Mouse (Mus musculus) embryo, embryonic 11.5 days (tissue): Measurements from ENCODE around the gene Anks4b.

Experiments used
- DNase-seq: peaks from one replicate; pipeline ENCODE4 v3.0.0-alpha.2; 2012; ENCODE audit warnings: low read depth, low spot score

Gene Anks4b

DNA sequence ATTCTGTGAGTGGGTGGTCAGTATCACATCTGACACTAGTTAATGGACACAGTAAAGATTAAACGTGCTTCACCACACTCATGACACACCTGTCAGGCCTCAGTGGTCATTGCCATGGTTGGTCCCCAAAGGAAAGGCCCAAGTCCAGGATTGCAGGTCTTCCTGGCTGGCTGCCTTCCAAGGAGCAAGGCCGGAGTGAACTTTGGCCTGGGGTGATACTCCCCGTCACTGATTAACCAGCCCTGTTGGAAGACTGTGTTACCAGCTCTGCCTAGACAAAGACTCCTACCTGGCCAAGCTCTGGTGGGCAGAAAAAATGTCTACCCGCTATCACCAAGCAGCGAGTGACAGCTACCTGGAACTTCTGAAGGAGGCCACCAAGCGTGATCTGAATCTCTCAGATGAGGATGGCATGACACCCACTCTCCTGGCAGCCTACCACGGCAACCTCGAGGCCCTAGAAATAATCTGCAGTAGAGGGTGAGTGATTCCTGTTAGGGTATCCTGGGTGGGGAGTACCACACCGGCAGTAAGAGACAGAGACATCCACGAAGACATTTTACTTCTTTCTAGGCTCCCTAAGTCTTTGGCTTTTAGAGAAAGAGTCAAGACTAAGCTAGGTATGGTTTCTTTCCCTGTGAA, at the start of gene Anks4b:
Gene Anks4b, plus strand, starts transcription at position 256 of the 642 bp plus-strand sequence.
- DNase-seq = no peak

DNA sequence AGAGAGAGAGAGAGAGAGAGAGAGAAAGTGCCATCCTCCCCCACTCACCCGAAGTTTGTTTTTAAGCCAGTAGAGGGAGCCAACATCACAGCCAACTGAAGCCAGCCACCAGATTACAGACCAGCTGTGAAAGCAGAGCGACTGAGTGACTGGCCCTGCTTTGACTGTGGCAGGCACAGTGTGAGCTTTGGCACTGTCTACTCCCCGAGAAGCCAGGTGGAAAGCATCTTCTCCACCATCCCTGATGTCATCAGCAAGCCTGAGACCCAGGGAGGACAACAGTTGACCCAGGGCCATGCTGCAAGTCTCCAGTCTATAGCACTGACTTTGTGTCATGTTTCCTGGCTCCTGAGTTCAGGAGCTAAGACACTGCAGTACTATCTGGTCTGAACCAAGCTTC, 48.8 kb upstream of the Anks4b start:
- peak; percentile 67 for DNase-seq

DNA sequence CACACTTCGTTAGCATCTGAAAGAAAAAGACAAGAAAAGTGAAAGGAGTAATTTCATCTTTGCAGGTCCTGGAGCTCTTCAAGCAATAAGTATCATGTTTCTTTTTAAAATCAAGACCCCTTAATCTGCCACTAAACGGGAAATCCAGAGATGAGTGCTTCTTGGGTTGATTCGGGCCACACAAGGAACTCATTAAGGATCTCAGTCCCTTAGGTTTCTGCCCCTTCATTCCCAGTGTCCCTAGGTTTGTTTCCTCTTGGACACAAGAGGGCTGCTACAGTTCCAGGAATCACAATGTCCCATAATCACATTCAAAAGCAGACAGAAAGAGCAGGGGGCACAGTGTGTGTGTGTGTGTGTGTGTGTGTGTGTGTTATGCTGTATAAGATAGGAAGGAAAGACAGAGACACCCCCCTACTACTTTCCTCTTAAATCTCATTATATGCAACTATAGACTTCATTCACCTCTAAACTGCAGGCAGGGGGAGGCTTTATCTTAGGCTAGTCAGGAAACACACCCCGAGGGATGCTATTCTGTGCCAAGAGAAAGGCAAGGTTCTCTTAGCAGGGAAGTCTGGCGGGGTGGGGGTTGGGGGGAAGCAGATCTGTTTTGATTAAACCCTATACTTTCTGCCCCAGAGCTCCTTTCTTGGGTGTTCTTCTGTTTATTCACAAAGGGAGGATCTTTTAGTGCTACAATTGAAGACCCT, 46.5 kb upstream of the Anks4b start:
- DNase-seq = no peak

DNA sequence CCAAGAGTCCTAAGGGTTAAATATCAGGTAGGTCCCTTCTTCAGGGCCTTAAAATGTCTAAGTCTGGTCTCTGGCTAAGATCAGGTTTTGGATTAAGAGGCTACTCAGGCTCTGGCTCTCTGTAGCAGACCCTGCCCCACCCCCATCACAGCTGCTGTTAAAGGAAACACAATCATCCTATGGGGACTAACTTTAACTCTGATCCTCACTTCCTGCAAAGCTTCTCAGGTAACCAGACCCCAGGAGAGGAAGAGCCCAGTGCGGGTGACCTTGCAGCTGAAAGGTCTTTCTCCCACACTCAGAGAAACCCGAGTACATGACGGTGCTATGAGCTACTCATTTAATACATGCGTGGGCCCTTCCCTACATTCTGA, 46.0 kb upstream of the Anks4b start:
- DNase-seq = no peak

DNA sequence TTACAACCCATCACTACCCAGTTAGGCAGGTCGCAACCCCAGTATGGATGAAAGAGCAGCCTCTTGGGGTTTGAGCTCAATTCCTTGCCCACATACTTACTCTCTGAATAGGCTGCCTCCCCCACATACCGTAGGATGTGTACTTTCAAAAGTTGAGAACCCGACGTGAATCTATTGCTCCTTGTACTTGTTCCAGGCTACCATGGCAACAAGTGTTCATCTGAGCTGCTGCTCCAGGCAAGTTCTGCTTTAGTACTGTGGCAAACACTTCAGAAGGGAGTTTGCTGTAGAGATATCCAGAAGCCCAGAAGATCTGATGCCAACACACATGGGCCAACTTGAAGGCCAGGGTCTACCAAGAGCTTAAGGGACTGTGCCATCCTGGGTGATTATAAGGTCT, 44.7 kb upstream of the Anks4b start:
- DNase-seq = no peak

DNA sequence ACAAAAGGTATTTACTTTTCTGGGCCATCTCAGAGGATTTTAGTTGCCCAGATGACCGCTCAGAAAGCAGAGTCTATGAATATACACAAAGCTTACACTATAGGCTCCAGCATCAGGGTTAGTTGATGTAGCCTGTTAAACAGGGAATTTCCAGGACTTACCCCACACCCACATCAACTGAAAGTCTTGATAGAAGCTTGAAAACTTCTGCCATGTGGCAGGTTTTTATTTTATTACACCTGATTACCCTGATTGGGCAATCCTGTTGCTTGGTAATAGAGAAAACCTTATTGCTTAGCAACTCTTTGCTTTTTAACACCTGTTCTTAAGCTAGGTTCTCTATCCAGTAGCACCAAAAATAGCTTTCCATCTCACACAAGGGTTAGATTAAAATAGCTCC, 30.9 kb upstream of the Anks4b start:
- no peak for DNase-seq

DNA sequence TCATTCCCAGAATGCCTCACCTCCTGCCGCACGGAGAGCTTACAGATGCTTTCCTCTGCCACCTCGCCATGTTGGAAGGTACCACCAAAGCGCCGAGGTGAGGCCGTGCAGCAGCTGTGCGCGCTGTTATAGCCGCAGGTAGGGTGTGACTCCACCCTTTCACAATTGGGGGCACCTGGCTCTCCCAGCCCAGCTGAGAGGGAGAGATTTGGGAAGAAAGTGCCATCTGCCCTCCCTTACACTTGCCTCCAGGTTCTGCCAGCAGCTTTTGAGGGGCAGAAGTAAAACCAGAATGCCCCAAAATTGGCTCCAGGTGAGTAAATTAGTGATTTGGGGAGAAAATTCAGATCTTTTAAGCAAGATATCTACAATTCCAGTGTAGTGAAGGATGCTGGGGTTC, 28.5 kb upstream of the Anks4b start, which contains the start of gene Zp2:
Gene Zp2, minus strand, starts transcription at position 101 of the 400 bp plus-strand sequence.
- no peak for DNase-seq

DNA sequence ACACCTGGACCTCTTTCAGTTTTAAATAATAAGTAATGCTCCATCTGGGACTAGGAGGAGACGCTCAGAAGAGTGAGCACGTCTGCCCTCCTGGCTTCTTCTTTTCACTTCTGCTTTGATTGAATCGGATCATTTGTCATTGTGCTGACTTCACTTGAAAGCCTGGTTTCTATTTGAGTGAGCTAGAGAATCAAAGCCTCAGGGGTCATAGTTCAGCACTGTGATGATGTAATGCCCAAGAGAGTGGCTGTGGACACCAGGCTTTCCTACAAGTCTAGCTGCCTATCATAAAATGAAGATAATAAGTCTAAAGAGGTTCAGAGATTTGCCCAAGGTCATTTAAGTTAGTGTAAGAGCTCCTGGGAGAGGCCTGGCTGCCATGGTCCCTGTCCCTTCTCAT, 23.4 kb upstream of the Anks4b start:
- no peak for DNase-seq

DNA sequence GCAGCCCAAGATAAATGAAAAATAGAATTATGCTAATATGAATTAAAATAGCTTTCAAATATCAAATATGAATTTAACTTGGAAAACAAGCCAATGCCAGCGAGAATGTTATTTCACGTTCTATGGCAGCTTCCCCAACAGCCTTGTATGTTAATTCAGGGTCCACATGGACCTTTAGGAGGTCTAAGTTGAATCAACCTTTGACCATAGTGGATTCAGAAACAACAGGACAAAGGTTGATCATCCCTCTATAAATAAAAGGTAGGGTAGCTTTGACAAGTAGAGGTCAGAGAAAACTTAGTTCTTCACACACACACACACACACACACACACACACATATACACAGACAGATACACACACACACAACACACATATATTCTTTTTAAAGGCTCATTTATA, 22.8 kb upstream of the Anks4b start:
- DNase-seq = no peak

DNA sequence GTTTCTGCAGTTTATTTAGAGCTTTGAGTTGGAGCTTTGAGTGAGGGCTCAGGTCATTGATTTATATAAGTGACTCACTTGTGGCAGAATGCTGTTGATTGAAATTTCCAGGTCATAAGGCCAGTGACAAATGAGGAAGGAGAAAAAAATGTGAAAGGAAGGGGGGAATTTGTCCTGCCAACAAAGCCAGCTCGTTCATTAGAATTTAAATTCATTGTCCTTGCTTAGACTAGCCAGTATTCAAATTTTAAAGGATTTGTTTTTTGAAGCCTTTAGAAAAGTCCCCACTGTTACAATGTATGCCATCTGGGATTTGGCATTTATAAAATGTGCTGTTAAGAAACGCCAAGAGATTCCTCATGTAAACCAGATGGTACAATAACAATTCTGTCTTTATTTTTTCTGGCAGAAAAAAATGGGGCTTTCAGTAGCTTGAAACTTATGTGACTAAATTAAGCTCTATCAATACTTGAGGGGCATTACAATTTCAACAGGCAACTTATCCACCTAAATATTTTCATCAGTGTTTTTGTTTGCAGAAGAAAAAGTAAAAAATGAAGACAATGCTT, 16.7 kb upstream of the Anks4b start:
- DNase-seq = no peak

DNA sequence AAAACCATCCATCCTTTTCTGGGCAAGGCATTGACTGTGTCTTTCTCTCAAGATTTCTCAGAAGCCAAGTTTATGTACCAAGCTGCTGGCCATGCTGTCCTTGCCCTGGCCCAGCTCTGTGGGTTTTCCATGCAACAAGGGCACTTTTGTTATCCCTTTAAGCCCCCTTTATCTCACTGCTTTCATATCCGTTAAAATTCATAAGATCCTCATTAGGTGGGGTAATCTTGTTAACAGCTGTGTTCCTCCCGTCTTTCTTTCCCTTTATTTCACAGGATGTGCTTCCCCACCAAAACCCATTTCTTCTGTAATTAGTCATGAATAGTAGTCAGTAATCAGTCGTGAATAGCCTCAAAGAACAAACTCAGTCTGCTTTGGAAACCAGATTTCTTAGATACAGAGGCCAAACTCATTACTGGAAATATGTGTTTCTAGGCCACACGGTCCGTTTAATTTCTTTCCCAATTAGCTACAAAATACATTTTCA, 16.0 kb upstream of the Anks4b start:
- no peak for DNase-seq

DNA sequence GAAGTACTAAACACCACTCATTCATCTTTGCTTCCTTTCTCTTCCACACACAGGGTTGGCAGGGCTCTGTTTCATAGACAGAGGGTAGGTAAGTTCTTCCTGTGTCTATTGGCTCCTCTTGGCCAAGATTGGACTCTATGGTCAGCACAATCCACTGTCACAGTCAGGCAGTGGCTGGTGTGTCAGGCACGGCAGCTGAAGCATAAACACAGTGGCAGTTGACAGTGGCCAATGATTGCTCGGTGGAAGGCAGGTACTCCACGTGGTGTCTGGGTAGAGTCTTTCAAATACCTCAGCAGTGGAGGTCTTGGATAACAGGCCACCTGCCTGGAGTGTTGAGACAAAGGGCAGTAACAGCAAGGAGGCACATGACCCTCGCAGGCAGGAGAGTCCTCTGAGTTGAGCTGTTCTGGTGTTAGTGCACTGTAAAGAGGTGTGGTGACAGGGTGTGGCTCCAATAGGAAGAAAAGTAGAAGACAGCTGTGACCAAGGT, 15.5 kb upstream of the Anks4b start:
- no peak for DNase-seq

DNA sequence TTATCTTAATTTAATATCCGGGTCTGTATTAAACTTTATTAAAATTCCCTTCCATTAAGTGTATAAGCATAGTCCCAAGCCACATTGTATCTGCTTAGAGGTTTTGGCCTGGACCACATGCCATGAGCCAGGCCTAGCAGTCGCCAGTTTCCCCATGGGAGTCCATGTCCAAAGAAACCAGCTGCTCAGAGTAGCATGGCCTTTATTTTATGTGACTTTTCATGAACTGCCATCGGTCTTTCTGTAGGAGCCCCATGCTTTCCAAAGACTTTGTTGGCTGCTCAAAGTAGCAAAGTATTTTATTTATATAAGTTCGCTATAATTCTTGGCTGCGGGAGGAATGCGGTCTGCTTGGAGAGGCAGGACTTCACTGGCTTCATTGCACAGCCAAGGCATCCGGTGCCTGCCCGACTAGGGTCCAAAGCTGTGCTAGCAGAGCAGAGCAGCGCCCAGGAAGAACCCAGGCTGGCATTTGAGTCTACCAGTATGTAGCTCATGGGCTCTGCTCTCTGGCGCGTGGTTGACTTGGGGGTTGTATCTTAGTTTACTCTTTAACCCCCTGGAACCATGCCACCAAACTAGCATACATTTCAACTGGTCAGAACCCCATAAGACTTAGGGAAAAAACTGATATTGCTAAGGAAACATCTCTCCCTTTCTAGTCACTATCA, 9.9 kb upstream of the Anks4b start:
- DNase-seq = no peak

DNA sequence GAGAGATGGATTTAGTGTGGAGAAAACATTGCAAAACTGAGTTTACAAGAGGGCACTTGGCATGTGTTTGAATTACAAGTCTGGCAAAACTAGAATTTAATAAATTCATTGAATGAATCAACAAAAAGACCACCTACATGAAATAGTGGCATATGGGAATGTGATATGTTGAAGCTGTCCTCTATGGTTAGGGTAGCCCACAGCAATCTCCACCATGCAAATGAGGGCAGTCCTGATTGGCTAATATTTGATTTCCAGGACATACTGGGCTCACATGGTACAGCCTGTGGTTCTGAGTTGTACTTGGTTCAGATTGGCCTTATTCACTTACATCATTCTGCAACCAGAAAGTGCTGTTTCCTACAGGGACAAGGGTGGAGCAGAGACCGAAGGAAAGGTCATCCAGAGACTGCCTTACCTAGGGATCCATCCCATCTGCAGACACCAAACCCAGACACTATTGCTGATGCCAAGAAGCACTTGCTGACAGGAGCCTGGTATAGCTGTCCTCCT, 1.4 kb upstream of the Anks4b start:
- no peak for DNase-seq

DNA sequence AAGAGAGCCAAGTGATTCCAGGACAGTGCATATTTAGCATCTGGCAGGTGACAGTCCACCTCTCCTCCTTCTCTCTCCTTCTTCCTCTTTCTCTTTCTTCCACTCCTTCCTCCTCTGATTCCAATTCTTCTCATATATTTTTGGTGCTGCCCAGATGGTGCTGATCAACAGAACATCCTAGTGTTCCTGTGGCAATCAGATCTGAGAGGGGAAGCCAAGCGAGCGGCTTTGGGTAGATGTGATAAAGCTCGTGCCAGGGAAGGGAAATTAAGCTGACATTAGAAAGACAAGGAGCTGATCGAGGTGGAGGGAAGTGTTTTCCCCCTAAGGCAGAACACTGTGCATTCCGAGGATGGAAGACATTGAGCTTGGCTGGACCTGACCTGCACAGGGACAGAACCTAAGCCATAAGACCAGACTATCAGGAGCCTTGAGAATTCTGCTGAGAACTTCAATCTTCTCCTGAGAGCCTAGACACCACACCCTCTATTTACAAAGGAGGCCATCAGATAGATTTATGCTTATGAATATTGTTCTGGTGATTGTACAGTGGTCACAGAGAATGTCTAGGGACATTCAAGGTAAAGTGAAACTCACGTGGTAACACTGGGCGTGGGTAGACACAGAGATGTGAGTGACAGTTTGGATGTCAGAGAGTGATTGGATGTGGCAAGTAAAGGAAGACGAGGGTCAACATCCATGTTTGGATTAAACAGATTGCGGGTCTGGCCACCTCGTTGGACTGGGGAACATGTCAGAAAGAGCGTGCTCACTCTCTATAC, 1.3 kb downstream of the Anks4b start:
- no peak for DNase-seq

DNA sequence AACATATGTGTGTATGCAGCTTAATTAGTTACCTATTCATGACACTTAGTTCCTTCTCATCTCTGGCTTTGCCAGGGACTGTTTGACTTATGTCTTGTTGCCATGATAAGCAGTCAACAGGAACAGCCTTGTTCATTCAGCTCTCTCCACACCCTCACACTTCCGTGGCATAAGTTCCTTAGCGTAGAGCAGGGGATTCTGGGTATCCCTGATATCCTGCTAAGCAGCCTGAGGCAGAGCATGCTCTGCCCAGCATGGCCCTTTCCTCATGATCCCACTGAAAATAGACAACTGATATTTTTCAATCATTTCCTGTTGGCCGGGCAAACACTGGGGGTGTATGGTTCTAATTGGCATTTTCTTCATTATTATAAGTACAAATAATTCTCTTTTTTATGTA, 4.0 kb downstream of the Anks4b start:
- no peak for DNase-seq

DNA sequence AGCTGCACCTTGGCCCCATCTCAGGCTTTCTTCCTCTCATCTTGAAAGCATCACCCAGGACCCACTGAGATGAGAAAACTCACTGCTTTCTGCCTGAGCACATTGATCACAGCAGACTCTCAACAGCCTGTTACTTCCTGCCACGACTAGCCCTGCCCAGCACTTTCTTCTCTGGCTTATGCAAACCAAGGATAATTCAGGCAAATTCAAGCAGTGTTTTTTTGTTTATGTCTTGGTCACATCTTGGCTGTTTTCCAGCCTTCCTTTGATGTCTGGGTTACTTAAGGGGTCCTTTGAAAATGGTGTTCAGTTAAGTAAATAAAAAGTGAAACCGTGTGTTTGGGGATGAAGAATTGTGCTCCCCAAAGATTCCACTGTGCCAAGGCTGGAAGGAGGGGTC, 5.3 kb downstream of the Anks4b start:
- DNase-seq = no peak

DNA sequence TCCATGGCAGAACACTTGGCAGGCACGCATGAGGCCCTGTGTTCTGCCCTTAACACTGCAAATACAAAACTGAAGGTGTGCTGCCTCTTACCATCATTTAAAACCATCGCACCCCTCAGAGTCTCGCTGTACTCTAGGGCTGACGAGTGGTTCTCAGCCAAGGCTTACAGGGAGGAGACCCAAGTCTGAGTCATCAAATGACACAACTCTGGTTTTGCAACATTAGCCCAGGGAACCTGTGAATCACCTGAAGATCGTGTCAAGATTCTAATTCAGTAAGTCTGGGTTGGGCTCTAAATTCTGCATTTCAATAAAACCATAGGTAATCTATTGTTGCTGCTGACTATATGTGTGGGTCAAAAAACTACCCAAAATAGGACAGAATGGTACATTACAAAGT, 6.9 kb downstream of the Anks4b start:
- DNase-seq = no peak

DNA sequence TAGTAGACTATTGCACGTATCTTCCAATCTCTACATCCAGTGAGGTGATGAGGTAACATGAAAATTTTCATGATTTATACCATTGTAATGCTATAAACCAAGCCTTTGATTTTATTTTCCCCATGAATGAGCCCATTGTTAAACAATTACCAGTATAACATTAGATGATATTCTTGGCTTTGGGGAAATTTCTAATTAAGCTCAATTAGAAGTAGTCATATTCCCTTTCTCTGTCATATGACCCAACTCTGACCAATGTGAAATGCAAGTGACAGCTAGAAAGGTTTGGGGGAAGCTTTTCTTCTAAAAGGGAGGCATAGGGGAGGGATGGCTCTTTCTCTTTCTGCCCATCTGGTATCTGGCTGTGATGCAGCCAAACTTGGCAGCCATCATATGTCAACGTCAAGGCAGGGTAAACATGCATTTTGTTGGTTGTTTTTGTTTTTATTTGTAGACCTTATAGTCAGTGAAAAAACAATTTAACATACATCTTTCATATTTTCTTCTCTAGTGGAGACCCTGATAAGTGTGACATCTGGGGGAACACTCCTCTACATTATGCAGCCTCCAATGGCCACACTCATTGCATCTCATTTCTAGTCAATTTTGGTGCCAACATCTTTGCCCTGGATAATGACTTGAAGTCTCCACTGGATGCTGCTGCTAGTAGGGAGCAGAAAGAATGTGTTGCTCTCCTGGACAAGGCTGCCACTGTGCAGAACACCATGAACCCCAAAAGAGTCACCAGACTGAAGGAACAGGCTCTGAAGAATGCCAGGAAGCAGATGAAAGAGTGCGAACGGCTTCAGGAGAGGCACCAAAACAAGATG, 8.0 kb downstream of the Anks4b start:
- no peak for DNase-seq

DNA sequence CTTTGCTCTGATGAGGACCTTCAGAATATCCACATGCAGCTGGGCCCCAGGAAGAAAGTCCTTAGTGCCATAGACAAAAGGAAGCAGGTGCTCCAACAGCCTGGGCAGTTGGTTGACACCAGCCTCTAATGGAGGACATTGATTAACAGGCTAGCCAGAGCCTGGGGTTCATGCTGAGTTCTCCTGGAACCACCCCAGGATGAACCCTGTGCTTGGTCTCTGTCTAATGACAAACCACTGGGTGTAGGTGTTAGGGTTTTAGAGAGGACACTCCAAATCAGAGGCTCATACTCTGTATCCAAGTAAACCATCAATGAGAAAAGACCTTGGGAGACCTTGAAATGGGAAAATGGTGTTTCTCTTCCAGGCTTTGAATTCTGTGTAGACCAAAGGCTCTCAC, 9.2 kb downstream of the Anks4b start:
- no peak for DNase-seq
